Mouse (Mus musculus) MEL (cell line): ENCODE results near the gene Hpca. TPM values are rescaled to one million over a fixed set of nuclear protein-coding genes. Genes with fewer than 3 reads are reported as not detected.

ENCODE experiments used
- DNase-seq: peaks from one replicate; pipeline ENCODE4 v3.0.0; 2011; ENCODE audit warnings: low read depth, low spot score
- H3K27ac ChIP-seq: 2 replicates; pipeline ENCODE4 v1.5.1; 2012; ENCODE audit warnings: low read depth, mild to moderate bottlenecking, control low read depth, low read length, moderate library complexity; ENCODE audit not compliant: control insufficient read depth
- H3K27me3 ChIP-seq, 2 experiments: fragments of 150-350 bp in 1 of 2; sonication (generic) in 1 of 2; 2 replicates each; pipeline ENCODE4 v1.6.1; 2012; ENCODE audit warnings: low read length in 2 of 2, mild to moderate bottlenecking in 2 of 2, improper control_type of control experiment in 1 of 2, moderate library complexity in 1 of 2; ENCODE audit not compliant: insufficient read depth in 2 of 2, control insufficient read depth in 1 of 2
- H3K36me3 ChIP-seq, 2 experiments: 2 replicates each; pipeline ENCODE4 v1.6.1; 2012 to 2014; ENCODE audit warnings: low read length in 2 of 2, improper control_type of control experiment in 1 of 2, inconsistent platforms in 1 of 2, mild to moderate bottlenecking in 1 of 2; ENCODE audit not compliant: insufficient read depth in 2 of 2, control insufficient read depth in 1 of 2
- H3K4me1 ChIP-seq, 2 experiments: fragments of 150-350 bp in 1 of 2; sonication (generic) in 1 of 2; 2 replicates each; pipeline ENCODE4 v1.6.1; 2012; ENCODE audit warnings: low read length in 2 of 2, improper control_type of control experiment in 1 of 2, mild to moderate bottlenecking in 1 of 2; ENCODE audit not compliant: insufficient read depth in 2 of 2, control insufficient read depth in 1 of 2
- H3K4me3 ChIP-seq, 2 experiments: fragments of 150-350 bp in 1 of 2; sonication (generic) in 1 of 2; 2 replicates each; pipeline ENCODE4 v1.5.1; 2012; ENCODE audit warnings: low read depth in 2 of 2, low read length in 2 of 2, mild to moderate bottlenecking in 2 of 2, moderate library complexity in 2 of 2, control low read depth in 1 of 2, improper control_type of control experiment in 1 of 2; ENCODE audit not compliant: control insufficient read depth in 1 of 2, insufficient read depth in 1 of 2
- H3K79me2 ChIP-seq: 2 replicates; pipeline ENCODE4 v1.6.1; 2012; ENCODE audit warnings: mild to moderate bottlenecking, low read length, moderate library complexity; ENCODE audit not compliant: control insufficient read depth, poor library complexity, insufficient read depth
- H3K9ac ChIP-seq: 2 replicates; pipeline ENCODE4 v1.6.1; 2012; ENCODE audit warnings: low read depth, mild to moderate bottlenecking, control low read depth, low read length, moderate library complexity; ENCODE audit not compliant: control insufficient read depth, poor library complexity, severe bottlenecking
- H3K9me3 ChIP-seq: fragments of 150-350 bp; sonication (generic); replicated peaks from 2 replicates; pipeline ENCODE4 v1.6.1; 2012; ENCODE audit warnings: mild to moderate bottlenecking, low read length, improper control_type of control experiment, moderate library complexity; ENCODE audit not compliant: insufficient read depth
- BHLHE40 ChIP-seq: IDR thresholded peaks from 2 replicates; pipeline ENCODE4 v1.6.1; 2012; ENCODE audit warnings: low read depth, mild to moderate bottlenecking, inconsistent platforms, low read length, improper control_type of control experiment, borderline replicate concordance
- CHD2 ChIP-seq: IDR thresholded peaks from 2 replicates; pipeline ENCODE4 v1.6.1; 2011; ENCODE audit warnings: low read length, improper control_type of control experiment
- E2F4 ChIP-seq: IDR thresholded peaks from 2 replicates; pipeline ENCODE4 v1.6.1; 2011; ENCODE audit warnings: low read depth, low read length, improper control_type of control experiment, borderline replicate concordance
- MAX ChIP-seq: IDR thresholded peaks from 2 replicates; pipeline ENCODE4 v1.6.1; 2011; ENCODE audit warnings: low read length, improper control_type of control experiment
- MAZ ChIP-seq: IDR thresholded peaks from 2 replicates; pipeline ENCODE4 v1.6.1; 2012; ENCODE audit warnings: low read depth, mild to moderate bottlenecking, inconsistent platforms, low read length, improper control_type of control experiment
- MYB ChIP-seq: IDR thresholded peaks from 2 replicates; pipeline ENCODE4 v1.6.1; 2011; ENCODE audit warnings: mild to moderate bottlenecking, low read depth, low read length, improper control_type of control experiment
- MYC ChIP-seq: IDR thresholded peaks from 2 replicates; pipeline ENCODE4 v1.6.1; 2011; ENCODE audit warnings: low read depth, mild to moderate bottlenecking, low read length, improper control_type of control experiment, moderate library complexity
- NELFE ChIP-seq: IDR thresholded peaks from 2 replicates; pipeline ENCODE4 v1.6.1; 2011; ENCODE audit warnings: low read depth, low read length, improper control_type of control experiment
- POLR2A ChIP-seq, 2 experiments: IDR thresholded peaks; 2 replicates each; pipeline ENCODE4 v1.6.1; 2011 to 2012; ENCODE audit warnings: low read length in 2 of 2, mild to moderate bottlenecking in 2 of 2, control low read depth in 1 of 2, improper control_type of control experiment in 1 of 2, low read depth in 1 of 2, moderate library complexity in 1 of 2; ENCODE audit not compliant: control insufficient read depth in 1 of 2, insufficient read depth in 1 of 2, poor library complexity in 1 of 2
- POLR2AphosphoS2 ChIP-seq: IDR thresholded peaks from 2 replicates; pipeline ENCODE4 v1.6.1; 2011; ENCODE audit warnings: low read length, improper control_type of control experiment
- RAD21 ChIP-seq: IDR thresholded peaks from 2 replicates; pipeline ENCODE4 v1.6.1; 2011; ENCODE audit warnings: mild to moderate bottlenecking, low read depth, low read length, improper control_type of control experiment
- SIN3A ChIP-seq: IDR thresholded peaks from 2 replicates; pipeline ENCODE4 v1.6.1; 2012; ENCODE audit warnings: low read length, improper control_type of control experiment, inconsistent platforms
- SMC3 ChIP-seq: IDR thresholded peaks from 2 replicates; pipeline ENCODE4 v1.6.1; 2011; ENCODE audit warnings: low read depth, low read length, improper control_type of control experiment
- TAL1 ChIP-seq: IDR thresholded peaks from 2 replicates; pipeline ENCODE4 v1.6.1; 2012; ENCODE audit warnings: mild to moderate bottlenecking, inconsistent platforms, low read length, moderate library complexity, mixed read lengths
- USF1 ChIP-seq: IDR thresholded peaks from 2 replicates; pipeline ENCODE4 v1.6.1; 2014; ENCODE audit warnings: low read depth, mild to moderate bottlenecking, inconsistent platforms, low read length, improper control_type of control experiment, moderate library complexity
- ZC3H11A ChIP-seq: IDR thresholded peaks from 2 replicates; pipeline ENCODE4 v1.6.1; 2012; ENCODE audit warnings: low read depth, mild to moderate bottlenecking, inconsistent platforms, low read length, improper control_type of control experiment
- ZKSCAN1 ChIP-seq: IDR thresholded peaks from 2 replicates; pipeline ENCODE4 v1.6.1; 2012; ENCODE audit warnings: low read depth, mild to moderate bottlenecking, inconsistent platforms, low read length, improper control_type of control experiment, moderate library complexity
- polyA plus RNA-seq, 2 experiments: library from polyadenylated mRNA; stranded (reverse) in 1 of 2; unstranded in 1 of 2; fragments of >175 nt in 1 of 2; fragments of >200 nt in 1 of 2; gene quantifications; 2 replicates each; pipeline versions ENCODE4 v1.2.1 to v1.2.4; 2012; ENCODE audit warnings: low replicate concordance in 2 of 2, low read depth in 1 of 2; ENCODE audit not compliant: insufficient read length in 2 of 2, insufficient read depth in 1 of 2, missing spikeins in 1 of 2
- total RNA-seq: library from RNA; depleted of rRNA; stranded (reverse); fragments of 300-350 nt; gene quantifications from 2 replicates; pipeline ENCODE4 v1.2.3, GENCODE M21; 2012

Hpca gene
- total and polyA plus RNA-seq, 3 experiments, result 0.39 to 1.1 TPM; not detected in 1

DNA sequence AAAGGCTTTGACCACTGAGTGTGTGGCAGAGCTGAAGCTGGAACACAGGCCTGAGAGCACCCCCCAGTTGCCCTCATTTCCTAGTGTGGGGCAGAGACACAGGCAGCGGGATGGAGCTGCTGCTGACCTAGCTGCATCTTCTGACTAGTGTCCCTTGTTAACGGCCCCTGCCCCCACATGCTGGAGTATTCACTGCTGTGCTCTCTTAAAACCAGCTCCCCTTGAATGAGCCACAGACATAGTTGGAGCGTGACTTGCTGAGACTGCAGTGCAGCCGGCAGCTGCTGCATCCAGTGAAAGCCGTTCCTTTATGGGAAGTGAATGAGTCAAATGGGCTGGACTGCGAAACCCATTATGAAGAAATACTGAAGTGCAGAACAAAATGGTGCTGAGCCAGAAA lies 40.3 kb downstream of the Hpca start:
- no peak overlapping the region for H3K9ac ChIP-seq
- H3K4me1 ChIP-seq, result peaks cover 0 to 6% of the 10 kb centered on the region in 2 experiments; a peak in 2 of 4 replicates
- no peak for DNase-seq
- peaks cover 0 to 7% of the 10 kb centered on the region in 2 experiments; a peak in 3 of 4 replicates for H3K36me3 ChIP-seq
- TF ChIP-seq POLR2A (IDR thresholded peaks at IDR 0.05; ENCODE audit: control insufficient read depth in 1 of 2, insufficient read depth in 1 of 2, low read depth in 1 of 2, low read length in 2 of 2, poor library complexity in 1 of 2) (no peak), POLR2AphosphoS2 (no peak), MYB (no peak), USF1 (no peak), NELFE (no peak), CHD2 (no peak), E2F4 (no peak), RAD21 (no peak), MYC (no peak), SIN3A (no peak), BHLHE40 (no peak), ZKSCAN1 (no peak), MAX (no peak), MAZ (no peak), ZC3H11A (no peak)
- no peaks in the 10 kb centered on the region for H3K27me3 ChIP-seq
- no peaks in the 10 kb centered on the region for H3K79me2 ChIP-seq
- no peaks in the 10 kb centered on the region for H3K9me3 ChIP-seq
- H3K27ac ChIP-seq, result no peak overlapping the region
- H3K4me3 ChIP-seq, result no peak overlapping the region

DNA sequence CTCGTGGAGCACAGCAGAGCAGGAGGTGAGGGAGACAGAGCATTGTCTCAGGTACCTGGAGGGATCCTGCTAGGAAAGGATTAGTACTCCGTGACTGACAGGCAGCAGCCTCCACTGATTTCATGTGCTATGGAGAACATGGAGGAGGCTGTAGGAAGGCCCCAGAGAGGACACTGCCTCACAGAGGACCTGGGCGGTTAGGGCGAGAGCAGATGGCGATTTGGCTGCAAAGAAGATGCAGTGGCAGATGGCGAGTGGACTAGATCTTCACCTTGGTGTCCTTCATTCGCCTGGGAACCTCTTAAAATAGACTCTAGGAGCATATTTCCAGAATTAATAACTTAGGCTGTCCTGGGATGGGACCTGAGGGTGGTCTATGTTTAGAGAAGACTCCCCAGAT lies 40.8 kb downstream of the Hpca start:
- TF ChIP-seq TAL1, result no peak
- TF ChIP-seq, all 39 proteins: peak for 0
- Histone ChIP-seq H3K4me1 (peaks cover 0 to 6% of the 10 kb centered on the region in 2 experiments; a peak in 2 of 4 replicates), H3K9me3 (no peaks in the 10 kb centered on the region), H3K9ac (no peak overlapping the region), H3K79me2 (no peaks in the 10 kb centered on the region), H3K4me3 (no peak overlapping the region), H3K27me3 (no peaks in the 10 kb centered on the region), H3K27ac (no peak overlapping the region), H3K36me3 (peaks cover 2 to 7% of the 10 kb centered on the region in 2 experiments; a peak in 3 of 4 replicates)
- no peak for DNase-seq

DNA sequence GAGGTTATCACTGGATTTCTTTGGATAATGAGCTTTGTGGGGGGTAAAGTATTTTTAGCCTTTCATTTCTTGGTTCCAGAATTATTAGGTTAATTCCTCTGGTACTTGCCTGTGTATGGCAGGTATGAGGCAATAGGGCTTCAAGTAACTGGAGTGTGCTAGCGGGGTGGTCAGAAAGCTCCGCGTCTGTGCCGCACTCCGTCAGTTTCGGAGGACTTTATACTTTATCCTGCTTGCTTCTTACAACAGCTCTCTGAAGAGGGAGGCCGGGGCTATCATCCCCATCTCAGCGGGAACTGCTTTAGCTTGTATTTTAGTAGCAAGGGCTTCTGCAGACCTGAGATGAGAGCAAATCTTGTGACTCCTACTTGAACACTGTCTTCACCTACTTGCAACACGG lies 42.7 kb downstream of the Hpca start:
- TF ChIP-seq NELFE, result no peak
- no peak for TF ChIP-seq MAX
- TF ChIP-seq POLR2A (IDR thresholded peaks at IDR 0.05; ENCODE audit: control insufficient read depth in 1 of 2, insufficient read depth in 1 of 2, low read depth in 1 of 2, low read length in 2 of 2, poor library complexity in 1 of 2), result no peak
- TF ChIP-seq MYC, result no peak
- TF ChIP-seq MAZ, result no peak
- no peak for TF ChIP-seq SMC3

More for the DNA sequence above, 42.7 kb downstream of the Hpca start:
- Histone ChIP-seq H3K27ac (no peak overlapping the region), H3K9me3 (no peaks in the 10 kb centered on the region), H3K4me1 (peaks cover 0 to 6% of the 10 kb centered on the region in 2 experiments; a peak in 2 of 4 replicates), H3K36me3 (peaks cover 2 to 7% of the 10 kb centered on the region in 2 experiments; a peak in 3 of 4 replicates), H3K79me2 (no peaks in the 10 kb centered on the region), H3K4me3 (no peak overlapping the region), H3K9ac (no peak overlapping the region), H3K27me3 (no peaks in the 10 kb centered on the region)
- no peak for DNase-seq
